Comparison of ENCODE assay signal across 14 mouse cellular contexts in the genomic region with DNA sequence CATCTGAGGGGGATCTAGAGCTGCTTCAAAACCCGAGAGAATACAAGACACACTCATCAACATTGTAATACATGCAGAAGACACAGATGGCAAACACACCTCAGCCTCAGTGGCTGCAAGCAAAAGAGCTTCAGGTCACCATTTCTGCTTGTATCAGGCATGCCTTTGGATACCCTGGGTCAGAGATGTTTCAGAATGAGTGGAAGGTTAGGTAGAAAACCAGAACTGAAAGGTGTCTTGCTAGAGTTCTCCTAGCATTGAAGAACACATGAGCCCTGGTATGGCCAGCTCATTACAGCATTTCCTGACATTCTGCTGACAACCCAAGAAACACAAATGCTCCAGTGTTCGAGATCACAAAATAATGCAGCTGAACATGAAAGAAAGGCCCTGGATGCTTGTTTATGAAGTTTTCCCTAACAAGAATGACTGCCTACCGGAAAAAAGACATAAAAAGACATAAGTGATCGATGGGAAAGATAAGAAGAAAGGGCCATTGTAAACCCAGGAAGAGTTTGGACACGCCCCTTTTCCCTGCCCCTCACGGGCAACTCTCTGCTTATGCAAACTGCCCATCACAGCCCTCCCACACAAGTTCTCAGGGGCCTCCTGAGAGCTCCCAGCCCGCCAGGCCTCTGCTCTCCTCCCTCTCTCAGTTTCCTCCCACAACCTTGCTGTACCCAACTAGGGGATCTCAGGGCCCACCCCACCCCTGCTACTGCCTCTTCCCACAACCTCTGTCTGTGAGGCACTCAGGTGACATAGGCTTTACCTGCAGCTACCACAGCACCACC. TPM values are rescaled to one million over a fixed set of nuclear protein-coding genes. Genes with fewer than 3 reads are reported as not detected.
DNase-seq lines count a peak whose midpoint lies in the region; ATAC-seq and TF ChIP-seq lines count a peak whose summit lies in the region.
"Had no signal": no experiment of that assay in that cellular context is flagged by ENCODE, and none has a peak within 500 bp of the region (broad histone marks: within the 10 kb centered on the region; RNA-seq: fewer than 3 reads in every experiment).

No protein-coding gene starts in this region.

- H3K36me3 ChIP-seq in forebrain, embryonic 14.5 days (ENCODE audit: control insufficient read depth, insufficient read depth, low read length) = no peaks in the 10 kb centered on the region
- H3K36me3 ChIP-seq in forebrain, postnatal 0 days (ENCODE audit: insufficient read depth) = no peaks in the 10 kb centered on the region
- no peaks in the 10 kb centered on the region for H3K36me3 ChIP-seq in lung, postnatal 0 days (ENCODE audit: insufficient read depth, low read length)
- H3K36me3 ChIP-seq: heart, embryonic 15.5 days had no signal

- no peaks in the 10 kb centered on the region for H3K27me3 ChIP-seq in forebrain, embryonic 14.5 days (replicated peaks; ENCODE audit: control insufficient read depth, insufficient read depth, low read length)
- no peaks in the 10 kb centered on the region for H3K27me3 ChIP-seq in forebrain, postnatal 0 days (ENCODE audit: insufficient read depth, low read length)
- H3K27me3 ChIP-seq in lung, postnatal 0 days (replicated peaks; ENCODE audit: insufficient read depth, low read length) = no peaks in the 10 kb centered on the region
- H3K27me3 ChIP-seq: heart, embryonic 15.5 days had no signal

- TF ChIP-seq CTCF in forebrain, postnatal 0 days (IDR thresholded peaks at IDR 0.05; ENCODE audit: low read depth) = no peak
- no peak for TF ChIP-seq CTCF in lung, postnatal 0 days (IDR thresholded peaks at IDR 0.05)

- H3K27ac ChIP-seq in forebrain, embryonic 14.5 days (ENCODE audit: low read depth, low read length) = 0 out of 2 replicates have a peak overlapping the region, but pooled peaks have one; percentile 39
- H3K27ac ChIP-seq in forebrain, postnatal 0 days (ENCODE audit: low read depth, low read length) = no peak overlapping the region
- H3K27ac ChIP-seq in lung, postnatal 0 days (ENCODE audit: low read length) = no peak overlapping the region
- H3K27ac ChIP-seq: heart, embryonic 15.5 days; macrophage had no signal

- no peak for DNase-seq in forebrain, embryonic 14.5 days (ENCODE audit: low spot score)
- DNase-seq in forebrain, postnatal 0 days = no peak
- peak; percentile 23 to 47 for DNase-seq in kidney, postnatal 4 days
- DNase-seq in kidney, adult 18-20 months = no peak
- DNase-seq in ZHBTc4 (ENCODE audit: low read depth, low spot score) = peak; percentile 24
- peak; percentile 28 for DNase-seq in lung, postnatal 0 days (ENCODE audit: low spot score)
- no peak for DNase-seq in heart, adult 8-10 months (ENCODE audit: low spot score)
- no peak for DNase-seq in gastrocnemius, postnatal 36 days
- DNase-seq: adrenal gland, postnatal 25 days; cerebellum, adult 18-20 months; thymus, postnatal 4 days had no signal

- ATAC-seq in forebrain, embryonic 14.5 days = no peak
- ATAC-seq in forebrain, postnatal 0 days = no peak
- ATAC-seq in lung, postnatal 0 days = peak; percentile 37; the same call in 1 of the 2 replicates
- ATAC-seq: intestine, embryonic 16.5 days had no signal

- no peaks in the 10 kb centered on the region for H3K4me1 ChIP-seq in forebrain, embryonic 14.5 days (ENCODE audit: control insufficient read depth, insufficient read depth, low read length)
- 0 out of 2 replicates have a peak, but pooled peaks cover 4% of the 10 kb centered on the region for H3K4me1 ChIP-seq in forebrain, postnatal 0 days (ENCODE audit: insufficient read depth)
- no peaks in the 10 kb centered on the region for H3K4me1 ChIP-seq in lung, postnatal 0 days (ENCODE audit: insufficient read depth, low read depth, low read length)

- no peak overlapping the region for H3K9ac ChIP-seq in forebrain, embryonic 14.5 days (ENCODE audit: low read length)
- no peak overlapping the region for H3K9ac ChIP-seq in forebrain, postnatal 0 days
- no peak overlapping the region for H3K9ac ChIP-seq in lung, postnatal 0 days (replicated peaks; ENCODE audit: low read depth)
- H3K9ac ChIP-seq: heart, embryonic 15.5 days had no signal

- H3K9me3 ChIP-seq in forebrain, embryonic 14.5 days (replicated peaks; ENCODE audit: control insufficient read depth, low read length) = no peaks in the 10 kb centered on the region
- H3K9me3 ChIP-seq in forebrain, postnatal 0 days (ENCODE audit: low read length) = no peaks in the 10 kb centered on the region
- no peaks in the 10 kb centered on the region for H3K9me3 ChIP-seq in lung, postnatal 0 days (ENCODE audit: low read length)
- H3K9me3 ChIP-seq: heart, embryonic 15.5 days had no signal

- no peak for TF ChIP-seq EP300 in lung, postnatal 0 days (IDR thresholded peaks at IDR 0.05)

- no peak overlapping the region for H3K4me3 ChIP-seq in forebrain, embryonic 14.5 days (ENCODE audit: low read depth, low read length)
- no peak overlapping the region for H3K4me3 ChIP-seq in forebrain, postnatal 0 days (ENCODE audit: low read depth, low read length)
- H3K4me3 ChIP-seq in lung, postnatal 0 days (ENCODE audit: low read depth, low read length) = no peak overlapping the region
- H3K4me3 ChIP-seq: heart, embryonic 15.5 days had no signal

- intact Hi-C loops in gastrocnemius, postnatal 36 days (cut with DNase I) = no loop called here

- 37% methylated on average over 7 of the region's 7 CpGs for WGBS in forebrain, embryonic 14.5 days
- WGBS in forebrain, postnatal 0 days = 32% methylated on average over 7 of the region's 7 CpGs
- 19% methylated on average over 7 of the region's 7 CpGs for WGBS in lung, postnatal 0 days

- H3K4me2 ChIP-seq in forebrain, embryonic 14.5 days (ENCODE audit: low read length) = no peak overlapping the region
- no peak overlapping the region for H3K4me2 ChIP-seq in forebrain, postnatal 0 days (ENCODE audit: low read depth)
- H3K4me2 ChIP-seq in lung, postnatal 0 days (replicated peaks; ENCODE audit: low read depth, low read length) = no peak overlapping the region
- H3K4me2 ChIP-seq: heart, embryonic 15.5 days had no signal

RNA-seq across cellular contexts. Expression of a gene that starts 21.7 kb away (rescaled TPM):
- polyA plus RNA-seq in forebrain, embryonic 14.5 days (2014; fragmentation: Nextera tagmentation; extraction: Ambion mirVana) = 23.0 and 30.5 TPM in 2 replicates
- total RNA-seq in forebrain, postnatal 0 days (2014; rRNA removed) = 32.2 and 53.8 TPM in 2 replicates
- 12.0 and 15.2 TPM in 2 replicates for polyA plus RNA-seq in forebrain, postnatal 0 days (2015; fragmentation: Nextera tagmentation; extraction: Ambion mirVana)
- 19.7 and 22.0 TPM in 2 replicates for polyA plus RNA-seq in lung, postnatal 0 days (2015; fragmentation: Nextera tagmentation; extraction: Ambion mirVana)
- 10 to 100 TPM; 35.9 to 50.6 (median 43.5) TPM for total RNA-seq in heart, adult 8-10 months (2022)
- 10 to 100 TPM; 23.0 to 27.5 TPM for total RNA-seq in gastrocnemius, postnatal 36 days (2021)

RNA-seq across cellular contexts. Expression of a gene that starts 50.5 kb away (rescaled TPM):
- 6.7 and 7.2 TPM in 2 replicates for polyA plus RNA-seq in forebrain, embryonic 14.5 days (2014; fragmentation: Nextera tagmentation; extraction: Ambion mirVana)
- total RNA-seq in forebrain, postnatal 0 days (2014; rRNA removed) = 2.6 and 2.7 TPM in 2 replicates
- 2.5 and 3.0 TPM in 2 replicates for polyA plus RNA-seq in forebrain, postnatal 0 days (2015; fragmentation: Nextera tagmentation; extraction: Ambion mirVana)
- 7.4 and 8.1 TPM in 2 replicates for polyA plus RNA-seq in lung, postnatal 0 days (2015; fragmentation: Nextera tagmentation; extraction: Ambion mirVana)
- total RNA-seq in heart, adult 8-10 months (2022) = 10 to 100 TPM in 1 of 4 experiments, 1 to 10 TPM in 3; 8.4 to 10.0 (median 9.4) TPM
- total RNA-seq in gastrocnemius, postnatal 36 days (2021) = 1 to 10 TPM; 2.2 to 2.5 TPM

Comparison
In these comparisons a context has a peak if more than half of its experiments do, and no peak if none do; other contexts are left out.
1. DNase-seq: peak in kidney, postnatal 4 days (2 of 2), ZHBTc4 (single experiment) and lung, postnatal 0 days (single experiment); none in forebrain, embryonic 14.5 days (single experiment), forebrain, postnatal 0 days (single experiment), kidney, adult 18-20 months (single experiment), heart, adult 8-10 months (single experiment) and gastrocnemius, postnatal 36 days (0 of 2).